Mouse (Mus musculus) thymus, postnatal 0 days (tissue): ENCODE data around the gene Rfx5. TPM values are rescaled to one million over a fixed set of nuclear protein-coding genes. Genes with fewer than 3 reads are reported as not detected.
"Not testable (repeated sequence)": the region's sequence is repeated elsewhere in the genome, so short reads cannot be mapped to it uniquely, and the experiment has no call there.

Source experiments
- DNase-seq: peaks from one replicate; pipeline ENCODE4 v3.0.0-alpha.2; 2015; ENCODE audit warnings: low spot score
- polyA plus RNA-seq: library from polyadenylated mRNA; unstranded; fragments of >200 nt; fragmentation: Nextera tagmentation; extraction: Ambion mirVana; gene quantifications from 2 replicates; pipeline ENCODE4 v1.2.1, GENCODE M21; 2015

The Rfx5 gene
- polyA plus RNA-seq, 1 experiment from 2014 or later, result 7.3 TPM

GRCm38 (mm10) chr3:94935332-94935731, 18.5 kb upstream of the Rfx5 start:
- not testable (repeated sequence) for DNase-seq

GRCm38 (mm10) chr3:94936147-94936546, 17.7 kb upstream of the Rfx5 start:
- not testable (repeated sequence) for DNase-seq

GRCm38 (mm10) chr3:94937194-94937593, 16.7 kb upstream of the Rfx5 start:
- DNase-seq, result not testable (repeated sequence)

GRCm38 (mm10) chr3:94940033-94940432, 13.8 kb upstream of the Rfx5 start:
- not testable (repeated sequence) for DNase-seq

- not testable (repeated sequence) for DNase-seq
Measured at GRCm38 (mm10) chr3:94942211-94942967, 11.5 kb upstream of the Rfx5 start.

GRCm38 (mm10) chr3:94943706-94944105, 10.2 kb upstream of the Rfx5 start:
- not testable (repeated sequence) for DNase-seq

GRCm38 (mm10) chr3:94948066-94948614, 5.7 kb upstream of the Rfx5 start:
- DNase-seq, result peak; percentile 43

GRCm38 (mm10) chr3:94949645-94950044, 4.2 kb upstream of the Rfx5 start:
- DNase-seq, result no peak

GRCm38 (mm10) chr3:94952806-94953205, 1.1 kb upstream of the Rfx5 start:
- DNase-seq, result peak; percentile 51

GRCm38 (mm10) chr3:94953384-94953763, 501 bp upstream of the Rfx5 start:
- no peak for DNase-seq

GRCm38 (mm10) chr3:94958295-94958694, 4.4 kb downstream of the Rfx5 start:
- no peak for DNase-seq

- no peak for DNase-seq
Measured at GRCm38 (mm10) chr3:94959871-94960270, 6.0 kb downstream of the Rfx5 start.

GRCm38 (mm10) chr3:94960322-94960721, 6.4 kb downstream of the Rfx5 start:
- DNase-seq, result no peak

- no peak for DNase-seq
Measured at GRCm38 (mm10) chr3:94964989-94965388, 11.1 kb downstream of the Rfx5 start.

- no peak for DNase-seq
Measured at GRCm38 (mm10) chr3:94965878-94966277, 12.0 kb downstream of the Rfx5 start.

- DNase-seq, result no peak
Measured at GRCm38 (mm10) chr3:94972552-94972951, 18.7 kb downstream of the Rfx5 start.

GRCm38 (mm10) chr3:94973620-94974019, 19.7 kb downstream of the Rfx5 start:
- no peak for DNase-seq

GRCm38 (mm10) chr3:94974026-94974527, 20.2 kb downstream of the Rfx5 start:
- DNase-seq, result no peak

- peak; percentile 95 for DNase-seq
Measured at GRCm38 (mm10) chr3:94974528-94975422, 20.9 kb downstream of the Rfx5 start, which contains the start of gene Pi4kb. Gene Pi4kb, plus strand, starts transcription at chr3:94974731.

GRCm38 (mm10) chr3:94984312-94984711, 30.4 kb downstream of the Rfx5 start:
- no peak for DNase-seq

- no peak for DNase-seq
Measured at GRCm38 (mm10) chr3:94985513-94985912, 31.6 kb downstream of the Rfx5 start.

GRCm38 (mm10) chr3:94987578-94987977, 33.7 kb downstream of the Rfx5 start:
- DNase-seq, result no peak
